Mouse (Mus musculus): ENCODE data around the gene Hps3.

DNA sequence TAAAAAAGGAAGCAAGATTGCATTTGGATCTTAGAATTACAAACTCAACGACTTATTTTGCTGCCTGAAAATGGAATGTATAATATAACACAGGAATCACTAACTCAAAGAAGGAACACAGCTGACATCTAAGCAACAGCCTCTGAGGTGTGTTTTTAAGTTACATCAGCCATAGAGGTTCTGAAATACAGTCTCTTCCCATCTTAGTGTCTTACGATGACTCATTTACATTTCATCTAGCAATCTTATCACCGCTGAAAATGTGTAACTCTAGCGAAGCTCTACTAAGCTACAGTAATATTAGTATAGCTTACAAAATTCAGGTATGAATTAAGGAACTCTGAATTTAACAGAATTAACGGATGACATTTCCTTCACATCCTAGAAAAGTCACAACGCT lies 4.3 kb downstream of the Hps3 start:
- no peak for TF ChIP-seq CTCF (conservative IDR thresholded peaks at IDR 0.05; ENCODE audit: low read length)
- TF ChIP-seq NANOG (IDR thresholded peaks at IDR 0.05; ENCODE audit: borderline replicate concordance, low read length) = no peak
- TF ChIP-seq POU5F1 (IDR thresholded peaks at IDR 0.05; ENCODE audit: borderline replicate concordance, low read length) = no peak

Data from E14TG2a.4 (cell line).